Mouse (Mus musculus) lung, postnatal 0 days (tissue): ENCODE measurements at regions not wholly inside any gene's neighbourhood (a gene's known extent, or its start where the extent isn't known, plus 50 kb on each side); places are given as distances from the start of the nearest gene placed in this dataset.

Experiments
- CTCF ChIP-seq: IDR thresholded peaks from 2 replicates; pipeline ENCODE4 v1.5.1; 2016; ENCODE audit warnings: antibody characterized with exemption, mild to moderate bottlenecking
- EP300 ChIP-seq: IDR thresholded peaks from 2 replicates; pipeline ENCODE4 v1.6.1; 2016; ENCODE audit warnings: antibody characterized with exemption, mild to moderate bottlenecking, control low read depth

DNA sequence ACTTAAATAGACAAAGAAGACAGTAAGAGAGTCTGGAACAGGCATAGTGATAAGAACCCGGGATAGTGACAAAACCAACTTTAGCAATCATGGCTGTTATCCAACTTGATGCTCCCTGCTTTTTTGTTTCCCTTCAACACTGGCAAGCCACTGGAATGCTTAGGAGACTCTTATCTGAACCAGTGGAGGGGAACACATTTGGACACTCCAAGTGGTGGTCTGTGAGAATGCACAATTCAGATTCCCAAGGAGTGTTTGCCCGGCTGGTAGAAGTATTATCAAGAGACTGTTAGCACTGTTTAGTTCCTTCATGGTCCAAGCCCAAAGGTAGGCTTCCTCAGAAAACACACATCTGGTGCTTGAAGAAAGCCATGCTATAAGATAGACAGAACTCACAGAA lies 787.2 kb downstream of the Vgll3 start:
- TF ChIP-seq CTCF (no peak), EP300 (no peak)
